Mouse (Mus musculus) limb, embryonic 11.5 days (tissue): ENCODE data around the gene Sag. TPM values are rescaled to one million over a fixed set of nuclear protein-coding genes. Genes with fewer than 3 reads are reported as not detected.

Experiments
- polyA plus RNA-seq: library from polyadenylated mRNA; unstranded; fragments of >200 nt; fragmentation: Nextera tagmentation; extraction: Ambion mirVana; gene quantifications from 2 replicates; pipeline ENCODE4 v1.2.1, GENCODE M21; 2014

Sag gene
- polyA plus RNA-seq, 1 experiment from 2014 or later: 2.3 TPM

Other genes starting within 250 kb of the Sag start
- gene Ngef, start 229.8 kb upstream of the Sag start, polyA plus RNA-seq: 0.16 and 0.17 TPM in 2 replicates
- 2.6 and 5.4 TPM in 2 replicates for gene Inpp5d, start 183.4 kb upstream of the Sag start, polyA plus RNA-seq
- 30.3 and 31.0 TPM in 2 replicates for gene Atg16l1, start 47.8 kb upstream of the Sag start, polyA plus RNA-seq
- gene Dgkd, start 49.6 kb downstream of the Sag start, polyA plus RNA-seq: 37.5 and 39.1 TPM in 2 replicates
- gene Usp40, start 204.9 kb downstream of the Sag start, polyA plus RNA-seq: 37.9 and 38.5 TPM in 2 replicates